Mouse (Mus musculus) kidney, postnatal 0 days (tissue): Measurements from ENCODE around the gene B4galnt1. TPM values are rescaled to one million over a fixed set of nuclear protein-coding genes. Genes with fewer than 3 reads are reported as not detected.

ENCODE experiments used
- ATAC-seq: fragments of 200-750 bp; cut with Nextera tagmentation; replicated peaks from 2 replicates; pipeline ENCODE4 v1.8.0; 2017; ENCODE audit warnings: low read depth, moderate number of reproducible peaks, moderate TSS enrichment, moderate library complexity; ENCODE audit not compliant: low FRiP score
- DNase-seq: peaks from one replicate; pipeline ENCODE4 v3.0.0-alpha.2; 2016; ENCODE audit warnings: low spot score
- H3K27ac ChIP-seq: fragments of 300-500 bp; sonication (generic); 2 replicates; pipeline ENCODE4 v1.5.1; 2014; ENCODE audit warnings: mild to moderate bottlenecking
- H3K27me3 ChIP-seq: fragments of 300-500 bp; sonication (generic); 2 replicates; pipeline ENCODE4 v1.6.1; 2014; ENCODE audit warnings: low read length, mixed read lengths; ENCODE audit not compliant: insufficient read depth
- H3K36me3 ChIP-seq: fragments of 300-500 bp; sonication (generic); 2 replicates; pipeline ENCODE4 v1.6.1; 2014; ENCODE audit warnings: low read length, mixed read lengths; ENCODE audit not compliant: insufficient read depth
- H3K4me1 ChIP-seq: fragments of 300-500 bp; sonication (generic); replicated peaks from 2 replicates; pipeline ENCODE4 v1.6.1; 2014; ENCODE audit warnings: antibody characterized with exemption, low read length, mixed read lengths; ENCODE audit not compliant: insufficient read depth
- H3K4me2 ChIP-seq: fragments of 300-500 bp; sonication (generic); 2 replicates; pipeline ENCODE4 v1.6.1; 2014; ENCODE audit warnings: mild to moderate bottlenecking, low read length, moderate library complexity, mixed read lengths
- H3K4me3 ChIP-seq: fragments of 300-500 bp; sonication (generic); replicated peaks from 2 replicates; pipeline ENCODE4 v1.5.1; 2014; ENCODE audit warnings: low read depth, low read length
- H3K9ac ChIP-seq: fragments of 300-500 bp; sonication (generic); 2 replicates; pipeline ENCODE4 v1.6.1; 2014; ENCODE audit warnings: low read depth, low read length
- H3K9me3 ChIP-seq: fragments of 300-500 bp; sonication (generic); replicated peaks from 2 replicates; pipeline ENCODE4 v1.6.1; 2016; ENCODE audit warnings: low read length, inconsistent platforms, mixed read lengths
- CTCF ChIP-seq: IDR thresholded peaks from 2 replicates; pipeline ENCODE4 v1.5.1; 2016; ENCODE audit warnings: antibody characterized with exemption, low read depth, mild to moderate bottlenecking, moderate library complexity
- WGBS: fragments of 180-500 bp; shearing (Covaris S2); extraction: QIAGEN DNeasy Blood & Tissue Kit; methylation state at CpG from one replicate; pipeline ENCODE4 v1.1.7; 2014; 5-methylcytosine and 5-hydroxymethylcytosine counted together
- polyA plus RNA-seq: library from polyadenylated mRNA; unstranded; fragments of >200 nt; fragmentation: Nextera tagmentation; extraction: Ambion mirVana; gene quantifications from 2 replicates; pipeline ENCODE4 v1.2.1, GENCODE M21; 2015

The B4galnt1 gene
- polyA plus RNA-seq, 1 experiment from 2014 or later: 16.4 TPM

DNA sequence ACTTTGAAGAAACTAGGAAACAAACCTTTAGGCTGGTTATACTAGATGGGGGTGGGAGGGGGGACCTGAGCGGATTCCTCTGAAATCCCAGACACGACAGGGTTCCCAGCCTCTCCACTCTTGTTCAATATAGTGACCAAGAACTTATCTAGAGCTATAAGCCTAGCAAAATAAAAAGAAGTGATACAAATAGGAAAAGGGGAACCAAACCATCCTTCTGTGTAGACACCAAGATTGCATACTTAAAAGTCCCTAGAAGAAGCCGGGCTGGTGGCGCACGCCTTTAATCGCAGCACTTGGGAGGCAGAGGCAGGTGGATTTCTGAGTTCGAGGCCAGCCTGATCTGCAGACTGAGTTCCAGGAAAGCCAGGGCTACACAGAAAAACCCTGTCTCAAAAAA lies 11.7 kb upstream of the B4galnt1 start:
- Histone ChIP-seq H3K9ac (no peak overlapping the region), H3K4me3 (no peak overlapping the region), H3K27ac (peak overlapping the region; percentile 60; the same call in 1 of the 2 replicates), H3K9me3 (no peaks in the 10 kb centered on the region), H3K27me3 (no peaks in the 10 kb centered on the region), H3K4me1 (no peaks in the 10 kb centered on the region), H3K4me2 (no peak overlapping the region), H3K36me3 (no peaks in the 10 kb centered on the region)
- DNase-seq (no peak), ATAC-seq (no peak)
- no peak for TF ChIP-seq CTCF
- 95% methylated on average over 7 of the region's 7 CpGs for WGBS

GRCm38 (mm10) chr10:127154241-127154640 lies 10.8 kb upstream of the B4galnt1 start:
- no peak overlapping the region for H3K4me2 ChIP-seq
- H3K4me1 ChIP-seq: no peaks in the 10 kb centered on the region
- no peaks in the 10 kb centered on the region for H3K27me3 ChIP-seq
- DNase-seq: peak; percentile 40
- no peak for TF ChIP-seq CTCF
- H3K9ac ChIP-seq: no peak overlapping the region
- no peak overlapping the region for H3K4me3 ChIP-seq
- no peaks in the 10 kb centered on the region for H3K36me3 ChIP-seq
- peak; percentile 85 for ATAC-seq
- H3K9me3 ChIP-seq: no peaks in the 10 kb centered on the region
- peak overlapping the region; percentile 83 for H3K27ac ChIP-seq
- WGBS: 58% methylated on average over 2 of the region's 2 CpGs

DNA sequence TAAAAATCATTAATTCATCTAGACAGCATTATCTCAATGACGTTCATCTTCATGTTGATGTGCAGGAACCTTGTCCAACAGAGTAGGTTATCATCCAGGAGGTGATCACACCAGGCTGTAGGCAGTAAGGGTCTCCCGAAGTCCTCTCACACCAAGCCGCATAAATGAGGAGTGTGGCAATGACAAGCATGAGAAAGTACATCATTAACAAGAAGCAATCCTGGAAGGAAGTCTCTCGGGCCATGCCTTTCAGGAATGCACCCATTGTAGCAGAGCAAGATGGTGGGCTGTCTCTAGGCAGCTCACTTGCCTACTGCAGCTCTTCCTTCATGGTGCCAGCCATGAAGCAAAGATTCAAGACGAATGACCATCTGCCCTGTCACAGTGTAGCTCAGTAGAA lies 10.4 kb upstream of the B4galnt1 start:
- Histone ChIP-seq H3K4me2 (no peak overlapping the region), H3K9ac (no peak overlapping the region), H3K4me1 (no peaks in the 10 kb centered on the region), H3K27me3 (no peaks in the 10 kb centered on the region), H3K36me3 (no peaks in the 10 kb centered on the region), H3K4me3 (no peak overlapping the region), H3K27ac (peak overlapping the region; percentile 83), H3K9me3 (no peaks in the 10 kb centered on the region)
- no peak for TF ChIP-seq CTCF
- DNase-seq (no peak), ATAC-seq (peak; percentile 44; the same call in 1 of the 2 replicates)
- WGBS: 63% methylated on average over 5 of the region's 5 CpGs

DNA sequence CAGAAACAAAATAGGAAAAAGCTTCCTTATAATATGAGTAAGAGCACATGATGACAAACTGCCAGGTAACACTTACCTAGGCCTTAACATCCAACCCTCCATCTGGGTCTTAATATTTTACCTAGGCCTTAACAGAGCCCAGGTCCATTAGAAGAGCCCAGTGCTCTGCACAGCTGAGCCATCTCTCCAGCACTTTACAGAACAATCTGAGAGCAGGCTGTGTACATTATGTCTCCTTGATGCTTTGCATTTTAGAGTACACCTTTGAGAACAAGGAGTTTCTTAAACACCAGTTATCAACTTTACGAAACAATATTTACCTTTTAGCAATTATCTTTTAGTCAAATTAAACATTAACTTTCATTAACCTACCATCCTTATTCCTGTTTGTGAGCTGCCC lies 8.9 kb upstream of the B4galnt1 start:
- H3K27ac ChIP-seq: peak overlapping the region; percentile 83; the same call in 1 of the 2 replicates
- no peak for DNase-seq
- 60% methylated on average over 1 of the region's 1 CpGs for WGBS

DNA sequence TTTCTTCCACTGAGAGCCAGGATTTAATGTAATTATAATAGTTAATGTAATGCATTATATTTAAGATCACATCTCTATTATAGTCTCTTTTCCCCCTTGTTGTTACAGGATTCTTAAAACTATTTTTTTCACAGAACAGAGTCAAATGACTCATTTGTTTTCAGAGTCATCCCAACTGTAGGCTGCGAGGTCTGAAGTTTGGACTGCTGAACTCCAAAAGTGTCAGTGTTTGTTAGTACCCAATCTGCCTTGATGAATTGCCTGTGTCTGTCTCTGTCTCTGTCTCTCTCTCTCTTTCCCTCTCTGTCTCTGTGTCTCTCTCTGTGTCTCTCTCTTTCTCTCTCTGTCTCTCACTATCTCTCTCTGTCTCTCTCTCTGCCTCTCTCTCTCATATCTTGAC lies 8.5 kb upstream of the B4galnt1 start:
- no peak for ATAC-seq
- WGBS: 60% methylated on average over 1 of the region's 1 CpGs
- H3K4me1 ChIP-seq: no peaks in the 10 kb centered on the region
- H3K9ac ChIP-seq: no peak overlapping the region
- no peak overlapping the region for H3K4me3 ChIP-seq
- H3K36me3 ChIP-seq: no peaks in the 10 kb centered on the region
- H3K27ac ChIP-seq: no peak overlapping the region
- no peaks in the 10 kb centered on the region for H3K9me3 ChIP-seq
- no peak for DNase-seq
- H3K27me3 ChIP-seq: no peaks in the 10 kb centered on the region
- H3K4me2 ChIP-seq: no peak overlapping the region
- TF ChIP-seq CTCF: no peak

More for the DNA sequence above, 8.9 kb upstream of the B4galnt1 start:
- no peak for TF ChIP-seq CTCF
- H3K4me1 ChIP-seq: no peaks in the 10 kb centered on the region
- no peaks in the 10 kb centered on the region for H3K36me3 ChIP-seq
- H3K27me3 ChIP-seq: no peaks in the 10 kb centered on the region
- no peaks in the 10 kb centered on the region for H3K9me3 ChIP-seq
- ATAC-seq: no peak
- H3K9ac ChIP-seq: no peak overlapping the region
- no peak overlapping the region for H3K4me2 ChIP-seq
- H3K4me3 ChIP-seq: no peak overlapping the region

DNA sequence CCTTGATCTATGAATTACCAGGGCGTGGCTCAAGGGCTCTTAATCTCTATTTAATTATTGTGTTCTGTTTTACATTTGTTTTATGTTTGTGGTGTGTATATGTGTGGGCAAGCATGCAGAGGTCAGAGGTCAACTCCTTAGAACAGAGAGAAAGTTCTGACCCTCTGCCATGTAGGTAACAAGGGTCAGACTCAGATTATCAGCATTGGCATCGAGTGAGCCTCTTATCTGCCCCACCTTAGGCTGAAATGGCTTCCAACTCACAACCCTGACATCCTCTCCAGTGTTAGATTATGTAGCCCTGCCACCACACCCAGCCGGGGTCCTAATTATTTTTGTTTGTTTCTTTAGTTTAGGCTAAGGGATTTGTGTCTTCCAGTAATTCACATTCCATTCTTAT lies 6.6 kb upstream of the B4galnt1 start:
- no peaks in the 10 kb centered on the region for H3K36me3 ChIP-seq
- no peaks in the 10 kb centered on the region for H3K27me3 ChIP-seq
- ATAC-seq: no peak
- 70% methylated on average over 3 of the region's 3 CpGs for WGBS
- no peak for TF ChIP-seq CTCF
- no peak overlapping the region for H3K9ac ChIP-seq
- H3K9me3 ChIP-seq: no peaks in the 10 kb centered on the region
- no peak for DNase-seq
- H3K4me3 ChIP-seq: no peak overlapping the region
- H3K4me1 ChIP-seq: no peaks in the 10 kb centered on the region
- H3K4me2 ChIP-seq: no peak overlapping the region
- no peak overlapping the region for H3K27ac ChIP-seq

DNA sequence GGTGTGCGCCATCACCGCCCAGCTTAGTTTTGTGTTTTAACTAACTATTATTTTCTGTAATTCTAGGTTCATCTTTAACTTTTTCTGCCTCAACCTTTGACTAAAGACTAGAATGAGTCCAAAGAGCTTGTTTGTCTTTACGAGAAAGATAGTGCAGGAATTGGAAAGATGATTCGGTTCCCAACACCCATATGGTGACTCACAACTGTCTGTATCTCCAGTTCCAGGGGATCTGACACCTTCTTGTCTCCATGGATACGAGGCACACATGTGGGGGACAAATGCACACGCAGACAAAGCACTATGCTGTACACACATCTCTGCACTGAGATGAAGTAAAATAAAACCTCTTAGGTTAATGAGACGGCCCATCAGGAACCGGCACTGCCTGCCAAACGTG lies 4.9 kb upstream of the B4galnt1 start:
- Histone ChIP-seq H3K9ac (no peak overlapping the region), H3K27me3 (no peaks in the 10 kb centered on the region), H3K4me1 (no peaks in the 10 kb centered on the region), H3K27ac (no peak overlapping the region), H3K36me3 (no peaks in the 10 kb centered on the region), H3K4me3 (no peak overlapping the region), H3K9me3 (no peaks in the 10 kb centered on the region), H3K4me2 (no peak overlapping the region)
- no peak for TF ChIP-seq CTCF
- DNase-seq: no peak
- ATAC-seq: no peak
- 73% methylated on average over 9 of the region's 9 CpGs for WGBS
